Mouse (Mus musculus) ES-Bruce4 (cell line): Measurements from ENCODE around the gene Vps25.

Experiments
- CTCF ChIP-seq: IDR thresholded peaks from one replicate; pipeline ENCODE4 v1.8.1; 2011; ENCODE audit warnings: low read depth, low read length
- EP300 ChIP-seq: IDR thresholded peaks from 2 replicates; pipeline ENCODE4 v1.6.1; 2011; ENCODE audit warnings: low read depth, low read length; ENCODE audit not compliant: insufficient read depth
- POLR2A ChIP-seq: IDR thresholded peaks from one replicate; pipeline ENCODE4 v1.8.1; 2011; ENCODE audit warnings: low read length; ENCODE audit not compliant: insufficient read depth

DNA sequence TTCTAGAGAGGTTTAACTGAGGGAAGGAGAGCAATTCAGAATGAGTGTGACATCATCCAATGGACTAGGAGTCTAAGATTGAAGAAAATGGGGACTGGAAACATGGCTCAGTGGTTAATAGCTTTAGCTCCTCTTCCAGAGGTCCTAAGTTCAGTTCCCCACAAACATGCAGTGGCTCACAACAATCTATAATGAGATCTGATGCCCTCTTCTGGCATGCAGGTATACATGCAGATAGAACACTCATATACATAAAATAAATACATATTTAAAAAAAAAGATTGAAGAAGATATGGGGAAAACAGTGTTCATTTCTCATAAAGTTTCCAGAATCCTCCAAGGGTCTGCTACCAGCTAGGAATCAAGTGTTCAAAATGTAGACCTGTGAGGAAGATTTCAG, 18.1 kb upstream of the Vps25 start:
- TF ChIP-seq POLR2A (no peak), CTCF (no peak), EP300 (no peak)
